In genomic region chr5:17359394-17359999, GRCm38 (mm10) we compare ENCODE assay signal across 24 mouse cellular contexts. TPM values are rescaled to one million over a fixed set of nuclear protein-coding genes. Genes with fewer than 3 reads are reported as not detected.
"Had no signal": no experiment of that assay in that cellular context is flagged by ENCODE, and none has a peak within 500 bp of the region (broad histone marks: within the 10 kb centered on the region; RNA-seq: fewer than 3 reads in every experiment).

No protein-coding gene starts in this region.

- H3K4me1 ChIP-seq: megakaryocyte, embryonic 14.5 days; midbrain, embryonic 13.5 days; midbrain, embryonic 15.5 days; neural tube, embryonic 12.5 days; stomach, embryonic 15.5 days had no signal

- H3K27me3 ChIP-seq: megakaryocyte, embryonic 14.5 days; midbrain, embryonic 13.5 days; midbrain, embryonic 15.5 days; neural tube, embryonic 12.5 days; stomach, embryonic 15.5 days had no signal

- H3K4me3 ChIP-seq: megakaryocyte, embryonic 14.5 days; midbrain, embryonic 13.5 days; midbrain, embryonic 15.5 days; neural tube, embryonic 12.5 days; stomach, embryonic 15.5 days had no signal

- H3K36me3 ChIP-seq: midbrain, embryonic 13.5 days; midbrain, embryonic 15.5 days; neural tube, embryonic 12.5 days; stomach, embryonic 15.5 days had no signal

- ATAC-seq: midbrain, embryonic 13.5 days; midbrain, embryonic 15.5 days had no signal

- H3K4me2 ChIP-seq: lung, embryonic 14.5 days; midbrain, embryonic 11.5 days; midbrain, embryonic 13.5 days; midbrain, embryonic 15.5 days; neural tube, embryonic 12.5 days; stomach, embryonic 15.5 days had no signal

- H3K9ac ChIP-seq: lung, embryonic 14.5 days; midbrain, embryonic 13.5 days; midbrain, embryonic 15.5 days; neural tube, embryonic 12.5 days; stomach, embryonic 15.5 days had no signal

- DNase-seq: lung, adult 18-20 months; lung, embryonic 14.5 days; lung, postnatal 10 days; lung, postnatal 4 days; right cerebral cortex, postnatal 14 days; right cerebral cortex, postnatal 4 days; spleen, adult 18-20 months; thymus, adult 2 months; thymus, postnatal 25 days; thymus, postnatal 4 days had no signal

- H3K9me3 ChIP-seq: megakaryocyte, embryonic 14.5 days; midbrain, embryonic 13.5 days; midbrain, embryonic 15.5 days; neural tube, embryonic 12.5 days; stomach, embryonic 15.5 days had no signal

- H3K27ac ChIP-seq: midbrain, embryonic 13.5 days; midbrain, embryonic 15.5 days; neural tube, embryonic 12.5 days; stomach, embryonic 15.5 days; stomach, postnatal 0 days had no signal

RNA-seq across cellular contexts. Expression of gene Speer4f2, which starts 13.5 kb away (rescaled TPM):
- total RNA-seq: midbrain, postnatal 0 days; monocyte, adult 5-6 weeks; neutrophil, adult 5-6 weeks had no signal
- polyA plus RNA-seq: lung, embryonic 14.5 days; lung, embryonic 16.5 days; midbrain, embryonic 11.5 days; midbrain, embryonic 13.5 days; midbrain, embryonic 15.5 days; midbrain, postnatal 0 days; neural tube, embryonic 12.5 days; neural tube, embryonic 14.5 days; small intestine, adult 2 months; stomach, embryonic 15.5 days; stomach, postnatal 0 days; thymus, adult 2 months; urinary bladder, adult 2 months had no signal
